Mouse (Mus musculus): ENCODE measurements around the gene Isg15. TPM values are rescaled to one million over a fixed set of nuclear protein-coding genes. Genes with fewer than 3 reads are reported as not detected.
"Not testable (repeated sequence)": the region's sequence is repeated elsewhere in the genome, so short reads cannot be mapped to it uniquely, and the experiment has no call there.

Isg15 gene
- polyA plus RNA-seq, 1 experiment from 2014 or later: 1.2 TPM

DNA sequence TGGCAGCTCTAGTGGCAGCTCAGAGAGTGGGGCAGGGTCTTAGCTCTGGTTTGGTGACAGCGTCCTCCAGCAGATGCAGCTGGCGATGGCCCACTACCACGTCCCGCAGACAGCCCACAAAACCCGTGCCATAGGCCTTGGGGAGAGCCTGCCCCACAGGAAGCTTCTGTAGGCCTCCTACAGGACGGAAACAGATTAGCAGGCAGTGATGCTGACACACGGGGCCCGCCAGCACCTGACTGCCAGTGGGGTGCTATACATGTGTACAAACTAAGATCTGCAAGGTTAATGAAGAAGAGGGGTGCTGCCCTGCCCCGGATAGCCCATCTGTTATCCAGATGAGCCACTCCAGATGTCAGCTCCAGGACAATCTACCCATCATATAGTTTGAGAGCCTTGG lies 34.1 kb downstream of the Isg15 start:
- H3K27ac ChIP-seq (replicated peaks; ENCODE audit: low read depth, low read length): no peak overlapping the region
- H3K9ac ChIP-seq (ENCODE audit: low read depth, low read length): no peak overlapping the region
- no peaks in the 10 kb centered on the region for H3K4me1 ChIP-seq (ENCODE audit: control insufficient read depth, insufficient read depth, low read length)
- H3K27me3 ChIP-seq (replicated peaks; ENCODE audit: control insufficient read depth, insufficient read depth, low read length): no peaks in the 10 kb centered on the region
- peaks cover 92% of the 10 kb centered on the region for H3K36me3 ChIP-seq (ENCODE audit: control insufficient read depth, insufficient read depth, low read length)
- 88% methylated on average over 9 of the region's 9 CpGs for WGBS
- no peak overlapping the region for H3K4me2 ChIP-seq (ENCODE audit: low read depth, low read length)
- DNase-seq (ENCODE audit: low spot score) (no peak), ATAC-seq (ENCODE audit: low read depth) (no peak)
- H3K4me3 ChIP-seq (ENCODE audit: low read depth, low read length): no peak overlapping the region
- peaks cover 12% of the 10 kb centered on the region for H3K9me3 ChIP-seq (ENCODE audit: control insufficient read depth, low read length)

DNA sequence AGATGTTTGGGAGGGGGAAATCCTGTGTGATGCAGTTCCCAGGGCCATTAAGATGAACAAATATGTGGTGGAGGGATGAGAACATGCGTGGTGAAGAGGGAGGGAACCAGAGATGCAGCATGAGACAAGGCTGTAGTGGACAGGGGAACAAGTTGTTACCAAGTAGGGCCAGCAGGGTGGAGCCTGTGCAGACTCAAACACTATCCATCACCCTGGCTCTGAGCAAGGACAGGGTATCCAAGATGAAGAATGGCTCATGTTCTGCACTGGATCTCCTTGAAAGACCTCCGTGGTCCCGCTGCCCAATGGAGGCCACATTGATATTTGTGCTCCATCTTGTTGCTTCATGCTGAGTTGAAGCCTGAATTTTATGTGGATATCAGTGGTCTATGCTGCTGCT lies 45.8 kb downstream of the Isg15 start:
- Histone ChIP-seq H3K9ac (ENCODE audit: low read depth, low read length) (no peak overlapping the region), H3K4me2 (ENCODE audit: low read depth, low read length) (no peak overlapping the region), H3K27me3 (replicated peaks; ENCODE audit: control insufficient read depth, insufficient read depth, low read length) (no peaks in the 10 kb centered on the region), H3K27ac (replicated peaks; ENCODE audit: low read depth, low read length) (no peak overlapping the region), H3K9me3 (ENCODE audit: control insufficient read depth, low read length) (0 out of 2 replicates have a peak, but pooled peaks cover 3% of the 10 kb centered on the region), H3K4me1 (ENCODE audit: control insufficient read depth, insufficient read depth, low read length) (no peaks in the 10 kb centered on the region), H3K4me3 (ENCODE audit: low read depth, low read length) (no peak overlapping the region), H3K36me3 (ENCODE audit: control insufficient read depth, insufficient read depth, low read length) (no peaks in the 10 kb centered on the region)
- DNase-seq (ENCODE audit: low spot score) (no peak), ATAC-seq (ENCODE audit: low read depth) (no peak)
- WGBS: 96% methylated on average over 3 of the region's 3 CpGs

DNA sequence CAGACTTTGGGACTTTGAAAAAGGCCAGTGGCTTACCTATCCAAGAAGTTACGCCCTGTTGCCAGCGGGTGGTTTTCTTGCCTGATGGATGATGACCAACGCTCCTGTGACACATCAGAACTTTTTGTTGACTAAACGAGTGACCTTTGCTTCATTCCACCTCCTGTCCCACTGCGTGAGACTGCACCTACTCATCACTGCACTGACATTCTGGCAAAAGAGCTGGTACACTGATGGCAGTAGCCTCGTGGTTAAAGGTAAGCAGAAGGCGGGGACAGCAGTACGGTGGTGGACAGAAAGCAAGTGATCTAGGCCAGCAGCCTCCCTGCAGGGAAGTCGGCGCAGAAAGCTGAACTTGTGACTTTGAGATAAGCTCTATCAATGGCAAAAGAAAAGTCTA lies 49.7 kb downstream of the Isg15 start:
- H3K9me3 ChIP-seq (ENCODE audit: control insufficient read depth, low read length); H3K27me3 ChIP-seq (replicated peaks; ENCODE audit: control insufficient read depth, insufficient read depth, low read length); H3K4me2 ChIP-seq (ENCODE audit: low read depth, low read length); DNase-seq (ENCODE audit: low spot score); ATAC-seq (ENCODE audit: low read depth); H3K9ac ChIP-seq (ENCODE audit: low read depth, low read length); H3K4me3 ChIP-seq (ENCODE audit: low read depth, low read length); H3K27ac ChIP-seq (replicated peaks; ENCODE audit: low read depth, low read length); H3K4me1 ChIP-seq (ENCODE audit: control insufficient read depth, insufficient read depth, low read length); H3K36me3 ChIP-seq (ENCODE audit: control insufficient read depth, insufficient read depth, low read length): not testable (repeated sequence)
- WGBS: 86% methylated on average over 10 of the region's 10 CpGs

Small RNAs within 50 kb of the gene (microRNA-seq; reads per million reads assigned to microRNA genes)
- 2.5 reads per million, percentile 11 among the genes with 10 or more reads in this experiment for gene Mir7658 (ENCODE audit: borderline number of aligned reads)

Other genes starting within 250 kb of the Isg15 start
- gene C1qtnf12, start 238.5 kb downstream of the Isg15 start, polyA plus RNA-seq (2014; fragmentation: Nextera tagmentation; extraction: Ambion mirVana): 49.9 and 52.7 TPM in 2 replicates
- 14.7 and 17.5 TPM in 2 replicates for gene B3galt6, start 208.2 kb downstream of the Isg15 start, polyA plus RNA-seq (2014; fragmentation: Nextera tagmentation; extraction: Ambion mirVana)
- gene Sdf4, start 207.9 kb downstream of the Isg15 start, polyA plus RNA-seq (2014; fragmentation: Nextera tagmentation; extraction: Ambion mirVana): 164 and 181 TPM in 2 replicates
- gene Tnfrsf4, start 187.0 kb downstream of the Isg15 start, polyA plus RNA-seq (2014; fragmentation: Nextera tagmentation; extraction: Ambion mirVana): 0.25 and 0.42 TPM in 2 replicates
- 2.7 and 3.1 TPM in 2 replicates for gene Tnfrsf18, start 174.7 kb downstream of the Isg15 start, polyA plus RNA-seq (2014; fragmentation: Nextera tagmentation; extraction: Ambion mirVana)
- gene Ttll10, start 141.4 kb downstream of the Isg15 start, polyA plus RNA-seq (2014; fragmentation: Nextera tagmentation; extraction: Ambion mirVana): 1.2 and 2.8 TPM in 2 replicates
- gene 9430015G10Rik, start 90.8 kb downstream of the Isg15 start, polyA plus RNA-seq (2014; fragmentation: Nextera tagmentation; extraction: Ambion mirVana): 26.6 and 30.9 TPM in 2 replicates
- 0.31 and 0.45 TPM in 2 replicates for gene Rnf223, start 70.3 kb downstream of the Isg15 start, polyA plus RNA-seq (2014; fragmentation: Nextera tagmentation; extraction: Ambion mirVana)
- gene Agrn, start 3.3 kb downstream of the Isg15 start, polyA plus RNA-seq (2014; fragmentation: Nextera tagmentation; extraction: Ambion mirVana): 68.4 and 79.1 TPM in 2 replicates
- 0.74 and 0.79 TPM in 2 replicates for gene AW011738, start 2.5 kb upstream of the Isg15 start, polyA plus RNA-seq (2014; fragmentation: Nextera tagmentation; extraction: Ambion mirVana)
- gene Perm1, start 15.1 kb upstream of the Isg15 start, polyA plus RNA-seq (2014; fragmentation: Nextera tagmentation; extraction: Ambion mirVana): 1.5 and 2.2 TPM in 2 replicates
- 23.9 and 25.8 TPM in 2 replicates for gene Plekhn1, start 34.0 kb upstream of the Isg15 start, polyA plus RNA-seq (2014; fragmentation: Nextera tagmentation; extraction: Ambion mirVana)
- gene Noc2l, start 35.2 kb upstream of the Isg15 start, polyA plus RNA-seq (2014; fragmentation: Nextera tagmentation; extraction: Ambion mirVana): 56.5 and 59.5 TPM in 2 replicates
- gene Samd11, start 54.8 kb upstream of the Isg15 start, polyA plus RNA-seq (2014; fragmentation: Nextera tagmentation; extraction: Ambion mirVana): 0.35 and 0.56 TPM in 2 replicates
- gene Vmn2r-ps159, start 130.3 kb upstream of the Isg15 start, polyA plus RNA-seq (2014; fragmentation: Nextera tagmentation; extraction: Ambion mirVana): not detected in 2 replicates